Mouse (Mus musculus): ENCODE data around the gene Gpr18.

DNA sequence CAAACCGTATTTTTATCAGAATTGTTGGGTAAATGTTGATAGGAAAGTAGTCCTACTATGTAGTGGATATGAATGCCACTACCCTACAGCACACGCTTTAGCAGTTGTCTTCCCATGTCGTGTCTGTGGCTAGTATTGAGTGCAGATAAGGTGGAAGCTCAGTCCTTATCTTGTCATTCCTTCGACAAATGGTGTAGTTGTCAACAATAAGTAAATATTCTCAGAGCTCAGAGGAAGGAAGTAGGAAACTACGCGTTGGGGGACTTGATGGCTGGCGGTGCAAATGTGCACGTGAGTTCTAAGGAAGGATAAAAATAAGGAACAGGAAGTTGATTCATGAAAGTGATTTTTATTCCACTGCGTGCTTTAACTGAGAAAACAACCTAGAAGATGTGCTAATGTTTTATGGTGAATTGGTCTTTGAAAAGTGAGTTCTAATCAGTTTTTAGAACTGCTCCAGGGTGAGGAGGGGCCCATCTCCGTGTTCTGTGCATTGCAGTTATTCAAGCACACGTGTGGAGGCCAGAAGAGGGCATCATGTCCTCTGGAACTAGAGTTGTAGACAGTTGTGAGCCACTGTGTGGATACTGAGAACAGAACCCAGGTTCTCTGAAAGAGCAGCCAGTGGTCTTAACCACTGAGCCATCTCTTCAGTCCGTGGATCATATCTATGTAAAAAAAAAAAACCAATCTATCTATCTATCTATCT, 13.8 kb upstream of the Gpr18 start:
- TF ChIP-seq CTCF (IDR thresholded peaks at IDR 0.05; ENCODE audit: low read depth) (peak; percentile 26), EP300 (IDR thresholded peaks at IDR 0.05; ENCODE audit: low read depth) (peak; percentile 84)

Data from liver, postnatal 0 days (tissue).